Mouse (Mus musculus): ENCODE data around the gene Mast4.
"Not testable (repeated sequence)": the region's sequence is repeated elsewhere in the genome, so short reads cannot be mapped to it uniquely, and the experiment has no call there.

Gene Mast4

GRCm38 (mm10) chr13:103334392-103334686, at the start of gene Mast4:
TSS of gene Mast4 (minus strand) at chr13:103334497.
- peak; percentile 76 for DNase-seq (ENCODE audit: low read depth, low spot score)

DNA sequence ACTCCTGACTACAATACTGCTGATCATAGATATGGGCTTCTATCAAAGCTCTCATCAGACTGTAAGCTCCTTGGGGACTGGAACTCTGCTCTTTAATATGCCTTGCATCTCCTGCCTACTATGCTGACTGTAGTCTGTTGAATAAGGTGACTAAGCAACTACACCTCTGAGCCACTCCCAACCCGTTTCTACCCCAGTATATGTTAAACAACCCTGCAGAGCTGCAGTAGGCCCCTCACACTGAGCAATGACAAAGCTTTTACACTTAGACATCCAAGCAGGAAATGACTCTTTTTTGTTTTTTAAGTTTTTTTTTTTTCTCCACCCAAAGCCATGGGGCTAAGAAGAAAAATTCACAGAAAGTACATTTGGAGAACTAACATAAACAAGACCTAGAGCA, 40.2 kb upstream of the Mast4 start:
- DNase-seq (ENCODE audit: low read depth, low spot score) = peak; percentile 33

- no peak for DNase-seq (ENCODE audit: low read depth, low spot score)
Observed at GRCm38 (mm10) chr13:103369194-103369593, 34.9 kb upstream of the Mast4 start.

GRCm38 (mm10) chr13:103363181-103363580, 28.9 kb upstream of the Mast4 start:
- peak; percentile 59 for DNase-seq (ENCODE audit: low read depth, low spot score)

- DNase-seq (ENCODE audit: low read depth, low spot score) = not testable (repeated sequence)
Observed at GRCm38 (mm10) chr13:103357415-103357814, 23.1 kb upstream of the Mast4 start.

DNA sequence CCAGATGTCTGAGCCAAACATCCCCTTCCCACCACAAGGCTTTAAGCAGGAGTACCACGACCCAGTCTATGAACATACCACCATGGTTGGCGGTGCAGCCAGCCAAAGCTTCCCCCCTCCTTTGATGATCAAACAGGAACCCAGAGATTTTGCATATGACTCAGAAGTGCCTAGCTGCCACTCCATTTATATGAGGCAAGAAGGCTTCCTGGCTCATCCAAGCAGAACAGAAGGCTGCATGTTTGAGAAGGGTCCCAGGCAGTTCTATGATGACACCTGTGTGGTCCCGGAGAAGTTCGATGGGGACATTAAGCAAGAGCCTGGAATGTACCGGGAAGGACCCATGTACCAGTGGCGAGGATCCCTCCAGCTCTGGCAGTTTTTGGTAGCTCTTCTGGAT, 22.6 kb upstream of the Mast4 start:
- DNase-seq (ENCODE audit: low read depth, low spot score) = not testable (repeated sequence)

GRCm38 (mm10) chr13:103354737-103355136, 20.4 kb upstream of the Mast4 start:
- DNase-seq (ENCODE audit: low read depth, low spot score) = no peak

DNA sequence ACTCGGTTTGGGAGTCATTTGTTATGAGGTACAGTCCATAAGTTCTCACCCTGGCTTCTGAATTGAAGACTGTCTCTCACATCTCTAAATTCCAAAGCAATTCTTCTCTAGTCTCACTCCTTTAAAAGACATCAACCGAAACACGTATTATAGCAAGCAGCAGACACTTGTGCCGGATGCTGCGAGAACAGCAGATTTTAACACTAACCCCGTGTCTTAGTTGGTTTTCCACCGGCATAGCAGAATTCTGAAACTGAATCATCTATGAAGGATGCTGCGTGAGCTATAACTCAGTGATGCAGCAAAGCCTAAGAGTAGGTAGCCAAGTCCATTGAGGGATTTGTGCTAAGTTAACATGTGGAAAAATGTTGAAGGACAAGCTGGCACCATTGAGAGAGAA, 10.5 kb upstream of the Mast4 start:
- DNase-seq (ENCODE audit: low read depth, low spot score) = no peak

GRCm38 (mm10) chr13:103344006-103344720, 9.9 kb upstream of the Mast4 start:
- no peak for DNase-seq (ENCODE audit: low read depth, low spot score)

DNA sequence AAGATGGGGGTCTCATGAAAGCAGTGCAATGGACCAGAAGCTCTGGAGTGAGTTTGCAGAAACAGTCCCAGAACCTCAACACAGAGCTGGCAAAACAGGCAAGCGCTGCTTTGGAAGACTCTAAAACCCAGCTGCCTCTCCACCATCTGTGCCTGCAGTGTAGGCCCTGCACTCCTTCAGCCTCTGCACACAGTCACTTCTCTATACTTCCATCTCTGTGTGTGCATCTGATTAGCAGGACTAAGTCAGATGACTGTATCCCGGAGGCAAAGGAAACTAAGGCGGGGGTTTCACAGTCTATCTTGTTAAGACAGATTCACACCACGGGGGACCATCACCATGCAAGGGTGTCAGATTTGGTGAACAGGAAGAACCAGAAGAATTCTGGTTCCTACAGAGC, 6.7 kb upstream of the Mast4 start:
- no peak for DNase-seq (ENCODE audit: low read depth, low spot score)

DNA sequence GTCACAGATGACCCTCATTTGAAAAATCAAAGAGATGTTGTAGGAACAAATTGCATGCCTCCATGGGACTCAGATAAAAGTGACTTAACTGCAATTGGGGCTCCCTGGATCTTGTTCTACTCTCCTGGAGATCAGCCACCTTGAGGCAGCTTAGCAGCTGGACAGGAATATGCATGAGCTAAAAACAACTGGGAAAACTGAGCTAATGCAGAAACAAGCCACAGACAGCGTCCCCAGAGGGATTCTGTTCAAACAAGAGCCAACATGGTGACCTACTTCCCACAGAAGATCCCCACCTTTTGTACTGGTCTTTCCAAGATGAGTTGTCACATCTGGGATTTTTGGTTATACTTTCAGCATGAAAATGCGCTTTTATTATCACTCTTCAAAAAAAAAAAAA, 4.3 kb upstream of the Mast4 start:
- DNase-seq (ENCODE audit: low read depth, low spot score) = no peak

DNA sequence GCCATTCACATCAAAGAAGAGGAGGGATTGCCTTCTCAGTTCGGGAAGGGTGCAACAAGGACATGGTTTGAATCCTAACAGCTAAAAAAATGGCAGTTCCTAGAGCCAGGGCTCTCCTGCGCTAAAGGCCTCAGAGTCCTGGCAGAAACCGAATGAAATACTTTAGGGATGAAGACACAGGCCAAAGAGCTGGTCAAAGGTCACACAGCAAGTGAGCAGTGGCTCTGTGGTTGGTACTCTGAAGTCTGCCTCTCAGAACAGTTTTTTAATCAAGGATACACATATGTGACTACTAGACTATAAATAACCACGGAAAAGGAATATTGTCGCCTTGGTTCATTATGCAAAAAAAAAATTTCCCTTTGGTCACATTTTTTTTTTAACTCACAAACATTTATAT, 1.9 kb upstream of the Mast4 start:
- no peak for DNase-seq (ENCODE audit: low read depth, low spot score)

DNA sequence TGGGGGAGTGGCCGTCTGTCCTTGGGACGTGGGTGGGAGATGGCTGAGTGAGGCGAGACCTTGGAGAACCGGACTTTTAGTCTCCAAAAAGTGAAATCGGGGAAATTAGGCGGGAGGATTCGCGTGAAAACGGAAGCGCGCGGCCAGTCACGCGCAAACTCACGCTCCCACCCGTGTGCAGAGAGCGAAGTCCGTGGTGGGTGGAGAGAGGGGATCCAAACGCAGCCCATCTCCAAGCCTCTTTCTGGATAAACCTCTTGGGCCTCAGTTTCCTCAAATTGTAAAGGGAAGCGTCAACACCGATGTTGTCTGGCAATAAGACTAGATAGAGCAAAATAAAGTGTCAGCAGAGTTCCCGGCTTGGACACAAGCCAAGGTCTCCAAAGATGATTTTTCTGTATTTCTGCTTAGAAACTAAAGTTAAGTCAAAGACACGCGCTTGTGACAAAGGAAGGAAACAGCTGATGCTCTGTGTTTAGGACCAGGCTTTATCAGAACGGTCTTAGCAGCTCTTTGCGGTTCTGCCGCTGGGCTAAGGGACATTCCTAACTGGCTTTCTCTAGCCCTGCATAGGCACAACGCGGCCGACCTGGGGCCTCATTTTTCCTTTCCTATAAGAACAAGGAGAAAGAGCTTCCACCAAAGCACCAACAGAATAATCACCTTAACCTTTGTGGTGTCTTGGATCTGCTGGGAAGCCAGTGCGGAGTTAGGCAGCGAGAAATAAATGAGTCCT, 594 bp upstream of the Mast4 start:
- DNase-seq (ENCODE audit: low read depth, low spot score) = no peak

GRCm38 (mm10) chr13:103333601-103334391, 501 bp downstream of the Mast4 start:
- peak; percentile 23 for DNase-seq (ENCODE audit: low read depth, low spot score)

- no peak for DNase-seq (ENCODE audit: low read depth, low spot score)
Observed at GRCm38 (mm10) chr13:103333153-103333552, 1.1 kb downstream of the Mast4 start.

DNA sequence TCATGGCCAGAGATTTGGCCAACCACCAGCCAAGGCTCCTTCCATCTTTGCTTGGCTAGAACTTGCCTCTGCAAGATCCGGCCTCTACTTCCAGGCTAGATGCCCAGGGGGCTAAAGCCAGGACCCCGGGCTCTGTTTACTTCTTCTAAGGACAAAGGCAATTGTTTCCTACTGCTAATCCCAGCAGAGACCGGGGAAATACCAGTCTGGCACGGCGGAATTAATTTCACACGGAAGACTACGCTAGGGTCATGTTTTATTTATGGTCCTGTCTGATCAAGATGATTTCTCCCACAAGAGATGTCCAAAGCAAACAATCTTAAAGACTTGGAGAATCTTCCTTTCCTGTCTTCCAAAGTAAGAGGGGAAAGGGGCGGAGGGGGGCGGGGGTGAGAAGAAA, 1.6 kb downstream of the Mast4 start:
- no peak for DNase-seq (ENCODE audit: low read depth, low spot score)

DNA sequence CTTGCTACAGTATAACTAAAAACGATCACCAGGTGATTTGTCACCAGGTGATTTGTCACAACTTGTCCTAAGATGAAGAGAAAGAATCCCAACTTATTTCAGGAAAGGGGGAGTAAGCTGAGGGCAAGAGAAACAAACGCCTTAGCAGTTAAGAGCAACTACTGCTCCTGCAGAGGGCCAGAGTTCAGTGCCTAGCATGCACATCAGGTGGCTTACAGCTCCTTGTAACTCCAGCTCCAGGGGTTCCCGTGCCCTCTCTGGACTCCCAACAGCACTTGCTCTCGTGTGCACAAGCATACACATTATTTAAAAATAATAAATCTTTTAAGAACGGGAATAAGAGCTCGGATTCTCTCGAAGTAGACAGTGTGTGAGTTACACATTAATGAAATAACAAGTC, 3.2 kb downstream of the Mast4 start:
- DNase-seq (ENCODE audit: low read depth, low spot score) = no peak

DNA sequence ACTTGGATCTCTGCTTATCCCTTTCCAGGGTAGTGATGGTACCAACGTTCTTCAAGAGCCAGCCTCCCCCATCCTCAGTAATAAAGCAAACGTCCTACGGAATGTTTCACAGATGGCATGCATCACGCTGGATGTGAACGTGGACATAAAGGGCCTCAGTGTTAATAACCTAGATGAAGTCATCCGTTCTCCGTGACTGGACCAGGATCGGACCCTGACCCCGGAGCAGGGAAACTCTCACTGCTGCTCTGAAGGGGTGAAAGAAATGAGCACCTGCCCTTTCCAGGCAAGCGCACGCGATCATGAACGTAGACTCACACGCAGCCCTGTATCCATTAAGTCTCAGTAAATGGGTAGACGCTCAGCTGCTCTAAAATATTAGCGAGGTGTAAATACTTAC, 6.0 kb downstream of the Mast4 start:
- DNase-seq (ENCODE audit: low read depth, low spot score) = no peak

- DNase-seq (ENCODE audit: low read depth, low spot score) = no peak
Observed at GRCm38 (mm10) chr13:103327843-103328242, 6.5 kb downstream of the Mast4 start.

DNA sequence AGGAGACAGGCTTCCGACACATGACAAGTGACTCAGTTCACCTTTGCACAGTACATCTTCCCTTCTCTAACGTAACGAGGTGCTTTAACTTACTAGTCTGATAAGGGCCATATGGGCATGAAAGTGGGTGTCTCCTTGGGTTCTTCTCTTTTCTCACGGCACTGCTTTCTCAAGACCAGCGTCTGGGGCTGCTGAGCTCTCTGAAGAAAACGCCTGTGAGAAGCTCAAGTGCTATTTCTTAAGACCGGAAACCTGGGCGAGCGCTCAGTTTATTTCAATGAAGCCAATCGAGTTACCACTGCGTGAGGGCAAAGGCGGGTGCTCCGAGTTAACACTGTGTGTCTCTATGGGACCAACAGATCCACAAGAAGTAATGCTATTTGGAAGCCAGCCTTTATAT, 8.1 kb downstream of the Mast4 start:
- no peak for DNase-seq (ENCODE audit: low read depth, low spot score)

DNA sequence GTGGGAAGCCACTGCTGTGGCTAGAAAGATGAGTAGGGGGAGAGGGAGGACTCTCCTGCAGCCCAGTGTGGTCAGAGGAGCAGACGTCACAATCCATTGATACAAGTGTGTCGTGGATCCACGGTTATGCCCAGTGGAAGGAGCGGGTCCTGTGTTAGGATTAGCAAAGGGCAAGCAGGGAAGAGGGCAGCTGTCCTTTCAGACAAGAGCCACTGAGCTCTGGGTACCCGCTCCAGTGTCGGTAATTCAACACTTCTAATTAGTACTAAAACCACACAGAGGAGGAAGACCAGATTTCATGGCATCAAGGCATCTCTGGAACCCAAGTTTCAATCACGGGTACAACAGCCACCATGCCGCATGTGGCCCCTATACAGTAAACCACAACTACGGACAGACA, 14.4 kb downstream of the Mast4 start:
- DNase-seq (ENCODE audit: low read depth, low spot score) = no peak

DNA sequence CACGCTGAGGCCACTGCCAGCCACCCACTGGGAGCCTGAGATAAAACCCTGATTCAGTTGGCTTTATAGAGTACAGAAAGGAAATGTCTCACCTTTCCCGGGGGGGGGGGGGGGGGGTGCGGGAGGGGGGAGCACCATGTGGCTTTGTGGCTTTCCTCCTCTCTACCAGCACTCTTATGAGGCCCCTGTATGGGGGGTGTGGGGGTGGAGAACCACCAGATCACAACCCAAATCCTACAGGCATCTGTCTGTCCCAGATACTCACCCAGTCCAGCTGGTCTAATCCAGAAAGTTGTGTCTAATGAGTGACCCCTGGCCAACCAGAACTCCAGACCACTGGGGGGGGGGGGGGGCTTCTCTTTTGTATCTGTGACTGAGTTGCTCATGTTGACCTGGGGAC, 15.0 kb downstream of the Mast4 start:
- DNase-seq (ENCODE audit: low read depth, low spot score) = no peak
